Mouse (Mus musculus) MEL-GATA-1-ER (cell line): ENCODE data around the gene Igf1.

ENCODE experiments used
- DNase-seq: peaks from one replicate; pipeline ENCODE4 v3.0.0-alpha.2; 2012; ENCODE audit warnings: low read depth; ENCODE audit errors: extremely low read depth

Igf1 gene

GRCm38 (mm10) chr10:87860181-87861103 is 2.4 kb downstream of the Igf1 start:
- no peak for DNase-seq

- no peak for DNase-seq
Measured at GRCm38 (mm10) chr10:87861104-87861455, 3.0 kb downstream of the Igf1 start.

GRCm38 (mm10) chr10:87862899-87863298 is 4.8 kb downstream of the Igf1 start:
- no peak for DNase-seq

- no peak for DNase-seq
Measured at GRCm38 (mm10) chr10:87863326-87863725, 5.3 kb downstream of the Igf1 start.

GRCm38 (mm10) chr10:87865712-87866111 is 7.6 kb downstream of the Igf1 start:
- no peak for DNase-seq

- no peak for DNase-seq
Measured at GRCm38 (mm10) chr10:87866448-87866847, 8.4 kb downstream of the Igf1 start.

GRCm38 (mm10) chr10:87867217-87867616 is 9.2 kb downstream of the Igf1 start:
- DNase-seq = no peak

- DNase-seq = no peak
Measured at GRCm38 (mm10) chr10:87867631-87868030, 9.6 kb downstream of the Igf1 start.

GRCm38 (mm10) chr10:87868349-87869053 is 10.4 kb downstream of the Igf1 start:
- no peak for DNase-seq

GRCm38 (mm10) chr10:87869151-87869550 is 11.1 kb downstream of the Igf1 start:
- DNase-seq = no peak

- no peak for DNase-seq
Measured at GRCm38 (mm10) chr10:87869691-87870090, 11.6 kb downstream of the Igf1 start.

GRCm38 (mm10) chr10:87871863-87872647 is 14.0 kb downstream of the Igf1 start:
- no peak for DNase-seq

- DNase-seq = no peak
Measured at GRCm38 (mm10) chr10:87872854-87873253, 14.8 kb downstream of the Igf1 start.

- no peak for DNase-seq
Measured at GRCm38 (mm10) chr10:87873516-87873915, 15.5 kb downstream of the Igf1 start.

- no peak for DNase-seq
Measured at GRCm38 (mm10) chr10:87880071-87880785, 22.2 kb downstream of the Igf1 start.

- DNase-seq = no peak
Measured at GRCm38 (mm10) chr10:87885326-87886040, 27.4 kb downstream of the Igf1 start.

GRCm38 (mm10) chr10:87889850-87890249 is 31.8 kb downstream of the Igf1 start:
- DNase-seq = no peak

GRCm38 (mm10) chr10:87892256-87892655 is 34.2 kb downstream of the Igf1 start:
- DNase-seq = no peak

- no peak for DNase-seq
Measured at GRCm38 (mm10) chr10:87893272-87893671, 35.2 kb downstream of the Igf1 start.

GRCm38 (mm10) chr10:87894461-87895120 is 36.5 kb downstream of the Igf1 start:
- no peak for DNase-seq
